Mouse (Mus musculus) liver, adult 2 months (tissue): ENCODE data around the gene Lclat1.

ENCODE experiments used
- CTCF ChIP-seq: fragments of 200-500 bp; IDR thresholded peaks from 2 replicates; pipeline ENCODE4 v1.5.1; 2011; ENCODE audit warnings: low read depth, low read length, control low read depth
- POLR2A ChIP-seq: fragments of 200-500 bp; IDR thresholded peaks from 2 replicates; pipeline ENCODE4 v1.6.1; 2011; ENCODE audit warnings: low read length, control low read depth; ENCODE audit not compliant: insufficient read depth; ENCODE audit errors: extremely low read depth

DNA sequence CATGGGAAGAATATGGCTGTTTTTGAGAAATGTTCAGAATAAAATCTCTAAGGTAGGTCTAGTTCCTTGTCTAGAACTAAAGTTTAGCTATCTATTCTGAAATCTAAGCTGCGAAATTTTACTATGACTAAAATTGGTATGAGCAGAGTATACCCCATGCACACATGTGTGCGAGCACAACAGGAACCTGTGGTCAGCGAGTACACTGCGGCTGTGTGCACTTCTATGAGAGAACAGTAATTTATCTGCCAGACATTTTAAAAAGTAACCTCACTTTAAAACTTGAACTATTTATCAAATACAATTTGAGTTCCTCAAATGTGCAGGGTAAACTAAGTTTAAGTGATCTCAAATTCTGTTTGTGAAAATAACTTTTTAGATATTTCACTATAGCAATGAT lies 34.2 kb downstream of the Lclat1 start:
- TF ChIP-seq CTCF = no peak
- no peak for TF ChIP-seq POLR2A
